Mouse (Mus musculus): Measurements from ENCODE around the gene Six1.

DNA sequence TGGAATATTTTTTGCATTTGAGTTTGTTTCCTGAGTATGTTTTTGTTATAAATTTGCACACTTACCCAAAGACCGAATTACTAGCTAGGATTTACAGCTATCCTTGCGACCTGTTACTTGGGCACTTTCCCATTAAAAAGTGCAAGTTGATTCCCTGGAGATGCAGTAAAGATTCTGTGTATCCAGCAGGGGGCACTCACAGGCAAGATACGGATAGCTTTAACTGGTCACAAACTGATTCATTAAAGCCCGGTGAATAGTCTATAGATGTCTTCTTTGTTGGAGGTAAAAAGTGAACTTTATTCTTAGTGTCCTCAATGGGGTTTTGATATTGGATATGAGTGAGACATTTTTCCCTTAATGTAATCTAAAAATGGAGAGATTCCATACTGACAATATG is 32.7 kb downstream of the Six1 start:
- peak; percentile 63 for TF ChIP-seq CTCF (conservative IDR thresholded peaks at IDR 0.05; ENCODE audit: low read length)
- TF ChIP-seq POU5F1 (IDR thresholded peaks at IDR 0.05; ENCODE audit: borderline replicate concordance, low read length) = no peak
- no peak for TF ChIP-seq NANOG (IDR thresholded peaks at IDR 0.05; ENCODE audit: borderline replicate concordance, low read length)

Data from E14TG2a.4 (cell line).